8 mouse cellular contexts compared by ENCODE assay signal in genomic region chr9:34489760-34490159, GRCm38 (mm10). TPM values are rescaled to one million over a fixed set of nuclear protein-coding genes. Genes with fewer than 3 reads are reported as not detected.
A peak's percentile ranks its signal among the peaks of the same experiment; 100 is the strongest.
DNase-seq lines count a peak whose midpoint lies in the region; ATAC-seq and TF ChIP-seq lines count a peak whose summit lies in the region.

No protein-coding gene starts in this region.

- H3K4me1 ChIP-seq in cerebellum, adult 2 months (ENCODE audit: control insufficient read depth, insufficient read depth, low read length) = peaks cover 19% of the 10 kb centered on the region
- no peaks in the 10 kb centered on the region for H3K4me1 ChIP-seq in liver, embryonic 15.5 days (replicated peaks)
- no peaks in the 10 kb centered on the region for H3K4me1 ChIP-seq in liver, embryonic 11.5 days (replicated peaks; ENCODE audit: control insufficient read depth, insufficient read depth, low read length)
- no peaks in the 10 kb centered on the region for H3K4me1 ChIP-seq in intestine, postnatal 0 days (replicated peaks; ENCODE audit: control insufficient read depth, insufficient read depth, low read length)
- H3K4me1 ChIP-seq in stomach, embryonic 14.5 days (ENCODE audit: control insufficient read depth, insufficient read depth, low read length) = no peaks in the 10 kb centered on the region

- peak; percentile 44 to 49 for DNase-seq in cerebellum, adult 2 months
- no peak for DNase-seq in liver, embryonic 11.5 days (ENCODE audit: low spot score)
- DNase-seq in urinary bladder, adult 2 months (ENCODE audit: low spot score) = no peak
- DNase-seq in adipocyte (ENCODE audit: low spot score) = no peak

- no peak overlapping the region for H3K9ac ChIP-seq in liver, embryonic 15.5 days
- no peak overlapping the region for H3K9ac ChIP-seq in liver, embryonic 11.5 days (ENCODE audit: low read depth, low read length)
- H3K9ac ChIP-seq in intestine, postnatal 0 days (ENCODE audit: low read depth, low read length) = no peak overlapping the region
- 0 out of 2 replicates have a peak overlapping the region, but pooled peaks have one; percentile 36 for H3K9ac ChIP-seq in stomach, embryonic 14.5 days (replicated peaks; ENCODE audit: low read depth, low read length)

- H3K27ac ChIP-seq in cerebellum, adult 2 months (ENCODE audit: insufficient read depth, low read length) = peak overlapping the region; percentile 65
- no peak overlapping the region for H3K27ac ChIP-seq in liver, embryonic 15.5 days (replicated peaks)
- H3K27ac ChIP-seq in liver, embryonic 11.5 days (ENCODE audit: low read depth, low read length) = no peak overlapping the region
- no peak overlapping the region for H3K27ac ChIP-seq in intestine, postnatal 0 days (ENCODE audit: low read depth, low read length)
- H3K27ac ChIP-seq in stomach, embryonic 14.5 days (ENCODE audit: low read length) = no peak overlapping the region

- no peaks in the 10 kb centered on the region for H3K36me3 ChIP-seq in liver, embryonic 15.5 days (replicated peaks)
- H3K36me3 ChIP-seq in liver, embryonic 11.5 days (ENCODE audit: control insufficient read depth, insufficient read depth, low read length) = no peaks in the 10 kb centered on the region
- no peaks in the 10 kb centered on the region for H3K36me3 ChIP-seq in intestine, postnatal 0 days (ENCODE audit: control insufficient read depth, insufficient read depth)
- no peaks in the 10 kb centered on the region for H3K36me3 ChIP-seq in stomach, embryonic 14.5 days (ENCODE audit: control insufficient read depth, insufficient read depth, low read length)

- ATAC-seq in cerebellum, adult (ENCODE audit: insufficient number of reproducible peaks, low FRiP score, low TSS enrichment) = no peak
- ATAC-seq in liver, embryonic 15.5 days (ENCODE audit: insufficient read depth) = no peak
- no peak for ATAC-seq in liver, embryonic 11.5 days (replicated peaks; ENCODE audit: low FRiP score)
- ATAC-seq in intestine, postnatal 0 days = no peak
- no peak for ATAC-seq in stomach, embryonic 14.5 days (ENCODE audit: insufficient number of reproducible peaks, insufficient read depth, low FRiP score, low read depth)

- no peak overlapping the region for H3K4me2 ChIP-seq in liver, embryonic 15.5 days
- no peak overlapping the region for H3K4me2 ChIP-seq in liver, embryonic 11.5 days
- peak overlapping the region; percentile 84; the same call in 1 of the 2 replicates for H3K4me2 ChIP-seq in intestine, postnatal 0 days (replicated peaks; ENCODE audit: low read depth)
- H3K4me2 ChIP-seq in stomach, embryonic 14.5 days (replicated peaks; ENCODE audit: low read depth, low read length) = peak overlapping the region; percentile 71

- H3K27me3 ChIP-seq in cerebellum, adult 2 months (ENCODE audit: control insufficient read depth, insufficient read depth, low read length) = no peaks in the 10 kb centered on the region
- H3K27me3 ChIP-seq in liver, embryonic 15.5 days = peaks cover 65% of the 10 kb centered on the region
- peaks cover 67% of the 10 kb centered on the region for H3K27me3 ChIP-seq in liver, embryonic 11.5 days (replicated peaks; ENCODE audit: control insufficient read depth, insufficient read depth, low read length)
- peaks cover 67% of the 10 kb centered on the region for H3K27me3 ChIP-seq in intestine, postnatal 0 days (replicated peaks; ENCODE audit: control insufficient read depth, insufficient read depth, low read length)
- H3K27me3 ChIP-seq in stomach, embryonic 14.5 days (ENCODE audit: control insufficient read depth, insufficient read depth, low read length) = peaks cover 14% of the 10 kb centered on the region; the same call in 1 of the 2 replicates

- 0% methylated on average over 5 of the region's 5 CpGs for WGBS in cerebellum, adult 2 months
- WGBS in liver, embryonic 15.5 days (ENCODE audit: insufficient replicate concordance) = 15% methylated on average over 5 of the region's 5 CpGs
- WGBS in liver, embryonic 11.5 days = 19% methylated on average over 5 of the region's 5 CpGs
- 28% methylated on average over 5 of the region's 5 CpGs for WGBS in intestine, postnatal 0 days
- WGBS in stomach, embryonic 14.5 days = 26% methylated on average over 5 of the region's 5 CpGs

- TF ChIP-seq CTCF in cerebellum, adult 2 months (IDR thresholded peaks at IDR 0.05; ENCODE audit: borderline replicate concordance, insufficient read depth, low read depth, low read length) = no peak
- TF ChIP-seq CTCF in intestine, postnatal 0 days (IDR thresholded peaks at IDR 0.05; ENCODE audit: low read depth) = no peak

- no peak for TF ChIP-seq POLR2A in cerebellum, adult 2 months (IDR thresholded peaks at IDR 0.05; ENCODE audit: borderline replicate concordance, insufficient read depth, low read length)

- H3K4me3 ChIP-seq in cerebellum, adult 2 months (replicated peaks; ENCODE audit: insufficient read depth, low read depth, low read length) = peak overlapping the region; percentile 64
- H3K4me3 ChIP-seq in liver, embryonic 15.5 days (replicated peaks) = 0 out of 2 replicates have a peak overlapping the region, but pooled peaks have one; percentile 40
- no peak overlapping the region for H3K4me3 ChIP-seq in liver, embryonic 11.5 days (ENCODE audit: low read depth, low read length)
- peak overlapping the region; percentile 54; the same call in 1 of the 2 replicates for H3K4me3 ChIP-seq in intestine, postnatal 0 days (ENCODE audit: low read depth, low read length)
- peak overlapping the region; percentile 52 for H3K4me3 ChIP-seq in stomach, embryonic 14.5 days (ENCODE audit: low read depth, low read length)

- no peaks in the 10 kb centered on the region for H3K9me3 ChIP-seq in liver, embryonic 15.5 days (replicated peaks)
- no peaks in the 10 kb centered on the region for H3K9me3 ChIP-seq in liver, embryonic 11.5 days (ENCODE audit: control insufficient read depth, low read length)
- H3K9me3 ChIP-seq in intestine, postnatal 0 days (ENCODE audit: control insufficient read depth) = no peaks in the 10 kb centered on the region
- H3K9me3 ChIP-seq in stomach, embryonic 14.5 days (ENCODE audit: control insufficient read depth, low read depth, low read length) = no peaks in the 10 kb centered on the region

RNA-seq across cellular contexts. Expression of gene Kirrel3, which starts 4.1 kb away (rescaled TPM):
- 63.5 and 71.9 TPM in 2 replicates for polyA plus RNA-seq in cerebellum, adult 2 months (2012; rRNA removed)
- 0.05 and 0.13 TPM in 2 replicates for polyA plus RNA-seq in liver, embryonic 15.5 days (2015; fragmentation: Nextera tagmentation; extraction: Ambion mirVana)
- 0.77 and 0.97 TPM in 2 replicates for polyA plus RNA-seq in liver, embryonic 11.5 days (2014; fragmentation: Nextera tagmentation; extraction: Ambion mirVana)
- 0.60 and 0.69 TPM in 2 replicates for polyA plus RNA-seq in intestine, postnatal 0 days (2015; fragmentation: Nextera tagmentation; extraction: Ambion mirVana)
- 6.0 and 6.3 TPM in 2 replicates for polyA plus RNA-seq in stomach, embryonic 14.5 days (2014; fragmentation: Nextera tagmentation; extraction: Ambion mirVana)
- 0.08 and 0.32 TPM in 2 replicates for polyA plus RNA-seq in urinary bladder, adult 2 months (2012; rRNA removed)

Comparison
In these comparisons a context has a peak if more than half of its experiments do, and no peak if none do; other contexts are left out.
1. DNase-seq: peak in cerebellum, adult 2 months (2 of 2); none in liver, embryonic 11.5 days (single experiment), urinary bladder, adult 2 months (single experiment) and adipocyte (single experiment).
2. H3K4me2 ChIP-seq: peak in intestine, postnatal 0 days (single experiment) and stomach, embryonic 14.5 days (single experiment); none in liver, embryonic 15.5 days (single experiment) and liver, embryonic 11.5 days (single experiment).